Mouse (Mus musculus): ENCODE data around the gene Cldn14. TPM values are rescaled to one million over a fixed set of nuclear protein-coding genes. Genes with fewer than 3 reads are reported as not detected.

The Cldn14 gene
- polyA plus RNA-seq, 1 experiment from 2014 or later, result not detected

DNA sequence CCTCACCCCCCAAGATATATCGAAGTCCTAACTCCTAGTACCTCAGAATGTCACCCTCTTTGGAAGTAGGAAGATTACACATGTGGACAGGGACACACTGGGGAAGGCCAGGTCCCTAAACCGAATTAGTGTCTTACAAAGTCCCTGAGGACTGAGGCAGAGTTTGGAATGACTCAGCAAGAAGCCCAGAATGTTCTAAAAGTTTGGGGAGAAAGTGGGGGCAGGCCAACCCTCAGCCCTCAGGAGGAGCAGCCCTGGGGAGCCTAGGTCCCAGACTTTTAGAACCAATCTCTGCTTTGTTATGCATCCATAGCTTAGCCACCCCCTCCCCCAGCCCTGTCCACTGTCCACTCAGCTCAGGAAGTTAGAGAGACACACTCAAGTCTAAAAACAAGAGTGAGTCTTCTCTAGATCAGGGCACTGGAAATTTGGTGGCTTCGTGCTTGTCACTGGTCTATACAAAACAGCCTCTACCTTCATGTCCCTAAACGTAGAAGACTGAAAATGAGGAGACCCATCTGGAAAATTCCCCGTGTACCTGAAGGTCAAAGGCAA, 85.7 kb downstream of the Cldn14 start:
- no peak overlapping the region for H3K27ac ChIP-seq
- WGBS, result 73% methylated on average over 5 of the region's 5 CpGs
- H3K9ac ChIP-seq, result no peak overlapping the region
- no peaks in the 10 kb centered on the region for H3K9me3 ChIP-seq
- H3K27me3 ChIP-seq, result no peaks in the 10 kb centered on the region
- no peak for ATAC-seq (ENCODE audit: borderline replicate concordance, extremely low read depth, low FRiP score, low TSS enrichment)
- no peak overlapping the region for H3K4me3 ChIP-seq
- H3K4me2 ChIP-seq, result no peak overlapping the region
- H3K36me3 ChIP-seq, result no peaks in the 10 kb centered on the region
- peaks cover 3% of the 10 kb centered on the region for H3K4me1 ChIP-seq

DNA sequence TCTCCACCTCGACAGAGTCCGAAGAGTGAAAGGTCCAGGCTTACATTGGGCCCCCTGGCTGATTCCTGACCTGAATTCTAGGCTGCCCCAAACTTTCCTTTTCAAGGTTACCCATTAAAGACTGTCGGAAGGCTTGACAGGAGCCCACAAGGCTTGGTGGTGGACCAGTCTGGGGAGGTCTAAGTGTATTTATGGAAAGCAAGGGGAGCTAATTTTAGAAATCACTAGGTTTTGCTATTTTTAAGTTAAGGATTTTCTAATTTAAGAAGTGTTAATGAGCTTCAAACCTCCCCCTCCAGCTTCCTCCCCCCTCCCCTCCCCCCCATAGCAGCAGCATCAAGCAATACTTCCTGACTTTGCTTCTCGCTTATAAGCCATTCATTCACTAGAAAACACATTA, 88.0 kb downstream of the Cldn14 start:
- H3K4me3 ChIP-seq, result no peak overlapping the region
- 61% methylated on average over 4 of the region's 4 CpGs for WGBS
- no peaks in the 10 kb centered on the region for H3K27me3 ChIP-seq
- H3K4me2 ChIP-seq, result no peak overlapping the region
- peaks cover 7% of the 10 kb centered on the region for H3K4me1 ChIP-seq
- H3K36me3 ChIP-seq, result no peaks in the 10 kb centered on the region
- H3K9ac ChIP-seq, result no peak overlapping the region
- no peak overlapping the region for H3K27ac ChIP-seq
- ATAC-seq (ENCODE audit: borderline replicate concordance, extremely low read depth, low FRiP score, low TSS enrichment), result no peak
- no peaks in the 10 kb centered on the region for H3K9me3 ChIP-seq

DNA sequence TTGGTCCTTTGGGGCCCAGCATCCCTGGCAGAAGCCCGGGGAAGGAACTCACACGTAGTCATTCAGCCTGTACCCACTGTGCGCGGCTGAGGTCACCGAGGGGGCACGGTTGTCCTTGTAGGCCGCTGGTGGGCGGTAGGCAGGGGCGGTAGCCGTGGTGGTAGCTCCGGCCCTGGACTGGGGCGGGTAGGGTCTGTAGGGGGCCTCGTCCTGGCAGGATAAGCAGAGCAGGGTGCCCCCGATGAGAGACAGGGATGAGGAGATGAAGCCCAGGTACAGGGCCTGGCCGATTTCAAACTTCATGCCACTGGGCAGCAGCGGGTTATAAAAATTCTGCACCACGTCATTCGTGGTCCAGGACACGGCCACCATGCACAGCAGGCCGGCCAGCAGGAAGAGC, 89.4 kb downstream of the Cldn14 start:
- Histone ChIP-seq H3K4me3 (no peak overlapping the region), H3K9me3 (no peaks in the 10 kb centered on the region), H3K27me3 (no peaks in the 10 kb centered on the region), H3K4me2 (no peak overlapping the region), H3K9ac (no peak overlapping the region), H3K36me3 (no peaks in the 10 kb centered on the region), H3K4me1 (peaks cover 9% of the 10 kb centered on the region), H3K27ac (no peak overlapping the region)
- WGBS, result 72% methylated on average over 20 of the region's 20 CpGs
- no peak for ATAC-seq (ENCODE audit: borderline replicate concordance, extremely low read depth, low FRiP score, low TSS enrichment)

DNA sequence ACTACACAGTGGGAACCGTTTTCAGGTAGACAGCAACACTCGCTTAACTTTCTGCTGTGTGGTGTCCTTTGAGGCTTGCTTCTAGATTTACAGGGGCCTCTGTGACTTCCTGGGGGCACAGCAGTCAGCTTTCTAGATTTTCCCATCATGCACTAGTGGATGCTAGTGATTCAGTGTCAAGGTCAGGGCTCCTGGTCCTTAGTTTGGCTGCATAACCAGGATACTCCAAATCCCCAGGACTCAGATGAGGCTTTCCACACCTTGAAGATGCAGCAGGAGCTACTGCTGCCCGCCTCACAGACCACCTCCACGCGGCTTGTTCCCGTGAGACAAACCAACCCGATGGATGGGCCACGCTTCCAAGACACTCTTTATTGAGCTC, 90.0 kb downstream of the Cldn14 start:
- H3K4me3 ChIP-seq, result no peak overlapping the region
- no peak overlapping the region for H3K9ac ChIP-seq
- peaks cover 11% of the 10 kb centered on the region for H3K4me1 ChIP-seq
- no peaks in the 10 kb centered on the region for H3K36me3 ChIP-seq
- WGBS, result 60% methylated on average over 8 of the region's 8 CpGs
- H3K27me3 ChIP-seq, result no peaks in the 10 kb centered on the region
- H3K27ac ChIP-seq, result no peak overlapping the region
- no peaks in the 10 kb centered on the region for H3K9me3 ChIP-seq
- ATAC-seq (ENCODE audit: borderline replicate concordance, extremely low read depth, low FRiP score, low TSS enrichment), result no peak
- H3K4me2 ChIP-seq, result peak overlapping the region; percentile 39

DNA sequence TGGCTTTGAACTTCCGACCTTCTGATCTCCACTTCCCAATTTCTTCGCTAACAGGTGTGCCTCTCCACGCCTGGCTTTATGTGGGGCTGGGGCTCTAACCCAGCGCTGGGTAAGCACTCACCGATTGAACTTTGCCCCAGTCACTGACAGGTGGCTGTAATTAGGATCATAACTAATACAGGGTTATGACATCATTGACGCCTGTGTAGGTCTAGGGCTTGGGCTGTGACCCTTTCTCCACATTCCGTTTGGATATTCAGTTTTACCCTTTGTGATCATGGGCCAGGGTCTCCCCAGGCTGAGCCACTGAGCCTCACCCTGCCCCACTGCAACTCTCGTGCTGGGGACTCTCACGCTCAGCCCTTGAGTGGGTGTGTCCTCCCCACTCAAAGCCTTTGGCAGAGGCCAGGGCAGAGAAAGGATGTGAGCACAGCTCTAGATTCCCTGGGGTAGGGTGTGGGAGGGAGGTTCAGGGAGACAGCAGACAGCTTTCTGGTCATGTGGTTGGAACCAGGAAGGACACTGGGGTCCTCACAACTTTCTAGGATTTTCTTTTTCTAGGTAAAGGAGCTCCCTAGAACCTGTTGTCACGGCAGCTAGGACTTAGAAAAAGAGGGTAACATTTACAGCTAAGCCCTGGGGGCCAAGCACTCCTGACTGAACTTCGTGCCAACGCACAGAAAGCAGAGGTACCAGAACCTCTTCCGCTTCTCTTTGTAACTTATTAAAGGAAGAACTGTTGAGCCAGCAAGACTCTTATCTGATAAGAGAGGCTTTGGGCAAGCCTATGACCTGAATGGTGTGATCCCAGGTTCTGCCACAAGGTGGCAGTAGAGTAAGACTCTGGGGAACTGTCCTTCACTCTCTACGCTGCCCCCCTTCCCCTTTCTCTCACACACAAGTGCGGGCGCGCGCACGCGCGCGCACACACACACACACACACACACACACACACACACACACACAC, 90.6 kb downstream of the Cldn14 start:
- WGBS, result 27% methylated on average over 20 of the region's 22 CpGs
- Histone ChIP-seq H3K4me2 (peak overlapping the region; percentile 39), H3K27ac (peak overlapping the region; percentile 18; the same call in 1 of the 2 replicates), H3K27me3 (no peaks in the 10 kb centered on the region), H3K36me3 (no peaks in the 10 kb centered on the region), H3K4me1 (peaks cover 11% of the 10 kb centered on the region), H3K4me3 (no peak overlapping the region), H3K9ac (no peak overlapping the region), H3K9me3 (no peaks in the 10 kb centered on the region)
- ATAC-seq (ENCODE audit: borderline replicate concordance, extremely low read depth, low FRiP score, low TSS enrichment), result peak; percentile 61; the same call in 1 of the 2 replicates

DNA sequence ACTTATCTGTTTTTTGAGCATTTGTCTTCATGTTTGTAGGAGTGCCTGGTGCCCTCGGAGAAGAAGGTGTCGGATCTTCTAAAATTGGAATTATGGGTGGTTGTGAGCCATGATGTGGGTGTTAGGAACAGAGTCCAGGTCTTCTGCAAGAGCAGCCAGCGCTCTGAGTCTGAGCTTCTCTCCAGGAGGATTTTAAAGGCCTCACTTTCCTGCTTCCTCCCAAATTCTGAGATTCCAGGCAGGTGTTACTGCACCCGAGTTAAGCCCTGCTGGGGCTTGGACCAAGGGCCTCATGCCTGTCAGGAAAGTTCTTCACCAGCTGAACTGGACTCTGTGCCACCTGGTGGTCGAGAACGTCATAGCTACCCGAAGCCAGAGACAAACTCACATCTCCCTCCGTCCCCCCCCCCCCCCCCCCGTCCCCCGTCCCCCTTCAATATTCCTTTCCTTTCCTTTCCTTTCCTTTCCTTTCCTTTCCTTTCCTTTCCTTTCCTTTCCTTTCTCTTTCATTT, 93.2 kb downstream of the Cldn14 start:
- no peaks in the 10 kb centered on the region for H3K27me3 ChIP-seq
- H3K4me1 ChIP-seq, result peaks cover 14% of the 10 kb centered on the region
- H3K9me3 ChIP-seq, result no peaks in the 10 kb centered on the region
- no peaks in the 10 kb centered on the region for H3K36me3 ChIP-seq
- ATAC-seq (ENCODE audit: borderline replicate concordance, extremely low read depth, low FRiP score, low TSS enrichment), result no peak
- no peak overlapping the region for H3K27ac ChIP-seq
- WGBS, result 49% methylated on average over 7 of the region's 10 CpGs
- no peak overlapping the region for H3K4me3 ChIP-seq
- no peak overlapping the region for H3K4me2 ChIP-seq
- H3K9ac ChIP-seq, result no peak overlapping the region

DNA sequence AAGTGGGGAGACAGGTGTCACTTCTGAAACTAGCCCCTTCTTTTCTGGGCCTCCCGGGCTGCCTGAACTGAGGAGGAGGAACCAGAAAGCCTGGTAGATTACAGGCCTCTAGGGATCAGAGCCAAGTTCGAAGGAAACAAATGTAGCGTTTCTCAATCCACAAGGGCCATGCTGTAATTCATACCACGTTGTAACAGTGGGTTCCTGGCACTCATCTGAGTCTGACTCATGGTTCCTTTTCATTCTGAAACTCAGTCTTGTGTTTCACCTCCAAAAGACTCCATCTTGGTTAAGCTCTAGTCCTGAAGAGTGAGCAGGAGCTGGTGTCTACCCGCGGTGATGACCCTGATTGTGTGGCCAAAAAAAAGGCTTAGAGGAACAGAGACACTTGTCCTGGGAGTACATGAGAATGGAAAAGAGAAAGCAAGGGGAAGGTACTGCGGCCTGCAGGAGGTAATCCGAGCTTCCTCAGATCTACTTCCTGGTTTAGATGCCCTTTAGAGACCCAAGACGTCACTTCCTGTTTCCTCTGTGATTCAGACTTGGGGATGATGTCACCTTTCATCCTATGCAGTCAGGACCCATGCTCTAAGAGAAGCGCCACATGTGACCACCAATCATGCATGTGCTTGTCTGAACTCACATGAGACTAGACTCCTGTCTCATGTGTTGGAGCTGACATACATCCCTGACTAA, 94.6 kb downstream of the Cldn14 start:
- Histone ChIP-seq H3K27me3 (no peaks in the 10 kb centered on the region), H3K4me2 (no peak overlapping the region), H3K27ac (no peak overlapping the region), H3K36me3 (no peaks in the 10 kb centered on the region), H3K9me3 (no peaks in the 10 kb centered on the region), H3K4me3 (no peak overlapping the region), H3K9ac (no peak overlapping the region), H3K4me1 (peaks cover 14% of the 10 kb centered on the region)
- ATAC-seq (ENCODE audit: borderline replicate concordance, extremely low read depth, low FRiP score, low TSS enrichment), result no peak
- WGBS, result 66% methylated on average over 10 of the region's 10 CpGs

DNA sequence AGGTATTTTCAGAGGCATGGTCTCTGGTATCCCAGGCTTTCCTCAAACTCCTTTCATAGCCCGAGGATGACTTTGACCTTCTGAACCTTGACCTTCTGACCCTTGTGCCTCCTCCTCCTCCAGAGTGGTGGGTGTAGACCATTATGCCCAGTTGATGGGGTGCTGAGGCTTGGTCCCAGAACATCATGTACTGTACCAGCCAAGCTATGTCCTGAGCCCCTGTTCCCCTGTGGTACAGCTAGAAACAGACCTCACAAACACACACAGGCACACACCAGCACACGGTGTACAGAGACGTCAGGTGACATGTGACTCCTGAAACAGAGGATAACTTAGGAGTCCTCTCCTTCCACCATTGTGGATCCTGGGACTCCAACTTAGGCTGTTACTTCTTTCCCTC, 95.8 kb downstream of the Cldn14 start:
- no peaks in the 10 kb centered on the region for H3K9me3 ChIP-seq
- peaks cover 9% of the 10 kb centered on the region for H3K4me1 ChIP-seq
- WGBS, result 54% methylated on average over 3 of the region's 3 CpGs
- no peak overlapping the region for H3K9ac ChIP-seq
- no peak overlapping the region for H3K4me2 ChIP-seq
- H3K36me3 ChIP-seq, result no peaks in the 10 kb centered on the region
- no peak overlapping the region for H3K4me3 ChIP-seq
- no peaks in the 10 kb centered on the region for H3K27me3 ChIP-seq
- no peak for ATAC-seq (ENCODE audit: borderline replicate concordance, extremely low read depth, low FRiP score, low TSS enrichment)
- H3K27ac ChIP-seq, result no peak overlapping the region

DNA sequence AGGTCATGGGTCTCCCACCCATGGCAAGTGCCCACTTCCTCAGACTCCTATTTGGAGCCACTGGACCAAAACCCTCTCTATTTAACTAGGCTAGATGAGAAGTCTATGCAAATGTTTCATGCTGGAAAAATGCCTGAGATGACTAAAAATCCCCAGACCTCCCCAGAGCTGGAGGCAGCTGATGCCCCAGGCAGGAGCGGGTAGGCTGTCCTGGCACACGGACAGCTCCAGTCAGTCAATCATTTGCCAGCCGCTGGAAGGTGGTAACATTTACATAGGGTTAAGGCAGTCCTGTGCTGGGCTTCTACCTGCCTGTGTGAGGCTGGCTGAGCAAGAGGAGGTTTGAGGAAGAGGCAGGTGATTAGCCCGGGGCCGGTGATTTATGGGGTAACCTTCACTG, 96.5 kb downstream of the Cldn14 start:
- H3K27me3 ChIP-seq, result no peaks in the 10 kb centered on the region
- no peak overlapping the region for H3K9ac ChIP-seq
- H3K9me3 ChIP-seq, result no peaks in the 10 kb centered on the region
- 44% methylated on average over 5 of the region's 5 CpGs for WGBS
- no peak overlapping the region for H3K27ac ChIP-seq
- H3K4me3 ChIP-seq, result no peak overlapping the region
- no peak overlapping the region for H3K4me2 ChIP-seq
- peak; percentile 41; the same call in 1 of the 2 replicates for ATAC-seq (ENCODE audit: borderline replicate concordance, extremely low read depth, low FRiP score, low TSS enrichment)
- H3K4me1 ChIP-seq, result peaks cover 7% of the 10 kb centered on the region; the same call in 1 of the 2 replicates
- no peaks in the 10 kb centered on the region for H3K36me3 ChIP-seq

DNA sequence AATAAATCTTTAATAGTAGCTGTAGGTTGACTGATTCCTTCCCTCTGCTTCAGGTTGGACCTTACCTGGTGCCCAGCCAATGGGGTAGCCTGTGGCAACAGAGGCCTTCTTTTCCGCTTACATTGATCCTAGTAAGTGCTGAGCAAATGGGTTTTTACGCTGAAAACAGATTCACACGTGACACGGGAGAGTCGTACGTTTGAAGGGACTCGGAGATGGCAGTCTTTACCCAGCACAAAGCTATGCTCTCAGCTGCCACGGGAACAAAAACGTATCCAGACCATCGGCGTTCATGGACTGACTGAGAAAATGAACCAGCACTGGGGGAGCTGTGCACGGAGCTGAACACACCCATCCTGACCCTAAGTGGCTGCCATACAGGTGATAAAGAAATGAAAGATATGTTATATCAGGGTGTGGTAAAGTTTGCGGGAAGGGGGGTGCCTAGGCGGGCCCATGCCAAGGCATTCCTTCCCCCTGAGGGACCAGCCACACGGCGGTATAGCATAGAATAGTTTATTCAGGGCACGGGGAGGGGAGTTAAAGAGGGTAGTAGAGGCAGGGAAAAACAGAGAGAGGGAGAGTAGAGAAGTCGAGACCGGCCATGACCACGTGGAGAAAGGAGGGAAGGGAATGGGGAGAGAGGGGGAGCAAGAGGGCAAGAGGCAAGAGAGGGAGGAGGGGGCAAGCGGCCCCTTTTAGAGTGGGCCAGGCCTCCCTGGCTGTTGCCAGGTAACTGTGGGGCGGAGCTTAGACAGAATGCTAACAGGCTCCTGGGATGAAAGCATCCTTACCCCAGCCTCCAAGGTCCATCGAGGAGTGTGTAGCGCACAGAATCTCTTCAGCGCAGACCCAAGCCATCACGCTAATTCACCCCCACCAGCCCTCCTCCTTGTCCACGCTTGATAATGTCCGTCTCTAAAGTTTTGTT, 97.6 kb downstream of the Cldn14 start:
- no peaks in the 10 kb centered on the region for H3K9me3 ChIP-seq
- ATAC-seq (ENCODE audit: borderline replicate concordance, extremely low read depth, low FRiP score, low TSS enrichment), result no peak
- H3K4me1 ChIP-seq, result peaks cover 7% of the 10 kb centered on the region; the same call in 1 of the 2 replicates
- no peak overlapping the region for H3K9ac ChIP-seq
- no peaks in the 10 kb centered on the region for H3K27me3 ChIP-seq
- H3K4me3 ChIP-seq, result no peak overlapping the region
- H3K36me3 ChIP-seq, result no peaks in the 10 kb centered on the region
- H3K4me2 ChIP-seq, result peak overlapping the region; percentile 24; the same call in 1 of the 2 replicates
- H3K27ac ChIP-seq, result 0 out of 2 replicates have a peak overlapping the region, but pooled peaks have one; percentile 6
- 48% methylated on average over 28 of the region's 28 CpGs for WGBS

DNA sequence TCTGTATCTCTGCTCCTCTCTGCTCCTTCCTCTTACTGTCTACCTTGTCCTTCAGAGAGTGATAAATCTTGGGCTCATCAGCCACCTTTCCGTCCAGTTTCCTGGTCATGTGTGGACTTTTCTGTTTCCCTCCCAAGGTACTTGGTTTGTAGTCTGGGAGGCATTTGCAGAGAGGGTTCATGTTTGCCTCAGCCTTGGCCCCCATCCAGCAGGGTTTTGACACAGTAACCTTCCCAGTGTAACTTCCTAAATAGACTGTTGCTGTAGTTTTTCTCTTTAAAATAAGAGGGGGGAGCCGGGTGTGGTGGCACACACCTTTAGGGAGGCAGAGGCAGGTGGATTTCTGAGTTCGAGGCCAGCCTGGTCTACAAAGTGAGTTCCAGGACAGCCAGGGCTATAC, 98.7 kb downstream of the Cldn14 start:
- 0 out of 2 replicates have a peak, but pooled peaks cover 4% of the 10 kb centered on the region for H3K36me3 ChIP-seq

More for the DNA sequence above, 98.7 kb downstream of the Cldn14 start:
- no peaks in the 10 kb centered on the region for H3K27me3 ChIP-seq
- H3K4me1 ChIP-seq, result peaks cover 7% of the 10 kb centered on the region; the same call in 1 of the 2 replicates
- no peak overlapping the region for H3K4me2 ChIP-seq
- no peak for ATAC-seq (ENCODE audit: borderline replicate concordance, extremely low read depth, low FRiP score, low TSS enrichment)
- H3K9me3 ChIP-seq, result no peaks in the 10 kb centered on the region
- no peak overlapping the region for H3K27ac ChIP-seq
- 73% methylated on average over 3 of the region's 3 CpGs for WGBS
- H3K9ac ChIP-seq, result no peak overlapping the region
- H3K4me3 ChIP-seq, result no peak overlapping the region

Measured in lung, embryonic 15.5 days (tissue).